Mouse (Mus musculus): ENCODE data around the gene Pnpla2. TPM values are rescaled to one million over a fixed set of nuclear protein-coding genes. Genes with fewer than 3 reads are reported as not detected.
A peak's percentile ranks its signal among the peaks of the same experiment; 100 is the strongest.

Pnpla2 gene
- total and polyA plus RNA-seq, 2 experiments from 2014 or later, result 6.5 to 22.2 TPM

- ATAC-seq (ENCODE audit: low FRiP score) (no peak), DNase-seq (ENCODE audit: low spot score) (no peak)
- H3K4me1 ChIP-seq (ENCODE audit: insufficient read depth, low read length), result peaks cover 11% of the 10 kb centered on the region
- no peak overlapping the region for H3K27ac ChIP-seq (ENCODE audit: low read depth, low read length)
- H3K36me3 ChIP-seq (ENCODE audit: insufficient read depth, low read length), result peaks cover 22% of the 10 kb centered on the region
- peak overlapping the region; percentile 93 for H3K4me2 ChIP-seq (ENCODE audit: low read depth, low read length, poor library complexity, severe bottlenecking)
- peaks cover 12% of the 10 kb centered on the region for H3K27me3 ChIP-seq (ENCODE audit: insufficient read depth, low read length)
- peak overlapping the region; percentile 74 for H3K4me3 ChIP-seq (ENCODE audit: low read depth, low read length)
- no peak for TF ChIP-seq CTCF (IDR thresholded peaks at IDR 0.05)
- no peaks in the 10 kb centered on the region for H3K9me3 ChIP-seq (ENCODE audit: low read length)
- H3K9ac ChIP-seq (replicated peaks; ENCODE audit: low read length, poor library complexity, severe bottlenecking), result peak overlapping the region; percentile 87
- 12% methylated on average over 5 of the region's 5 CpGs for WGBS
These were observed 19.2 kb downstream of the Pnpla2 start for GRCm38 (mm10) chr7:141474160-141474559.

DNA sequence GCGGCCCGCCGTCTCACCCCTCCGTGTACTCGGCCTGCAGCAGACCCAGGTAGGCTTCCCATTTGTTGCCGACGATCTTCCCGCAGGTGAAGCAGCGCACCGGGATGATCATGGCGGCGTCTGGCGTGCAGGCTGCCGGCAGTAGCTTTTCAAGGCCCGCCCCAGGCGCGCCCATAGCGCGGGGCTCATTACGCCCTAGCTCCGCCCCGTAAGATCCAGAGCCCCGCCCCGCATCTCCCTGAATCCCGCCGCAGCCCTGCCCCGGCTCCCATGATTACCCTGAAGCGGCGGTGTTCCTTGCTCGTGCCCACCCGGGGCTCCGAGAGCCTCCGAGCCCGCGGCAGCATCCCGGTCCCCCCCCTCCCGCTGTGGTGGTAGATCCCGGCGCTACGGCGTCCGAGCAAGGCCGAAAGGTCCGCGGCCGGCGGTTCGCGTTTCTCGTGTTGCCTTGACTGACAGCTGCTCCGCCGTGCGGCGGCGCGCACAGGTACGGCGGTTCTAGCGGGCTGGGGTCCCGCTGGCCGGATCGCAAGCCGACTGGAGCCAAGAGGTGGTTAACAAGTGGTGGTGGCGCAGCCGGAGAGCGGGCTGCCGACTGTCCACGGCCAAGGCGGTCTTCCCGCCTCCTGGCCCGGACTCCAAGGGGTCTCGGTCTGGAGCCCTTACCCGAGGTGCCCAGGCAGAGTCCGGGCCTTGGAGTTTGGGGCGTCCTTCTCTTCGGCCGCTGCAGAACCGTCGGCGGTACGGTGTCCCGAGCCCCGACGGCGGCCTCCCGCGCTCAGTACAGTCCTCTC lies 20.2 kb downstream of the Pnpla2 start, which contains the start of the genes Polr2l and Tspan4:
Polr2l (minus strand) TSS at position 122 of the 794 bp plus-strand sequence.
Tspan4 (plus strand) TSS at position 230 of the 794 bp plus-strand sequence.
- Histone ChIP-seq H3K27ac (ENCODE audit: low read depth, low read length) (peak within 1 kb of the TSS; percentile 82), H3K4me3 (ENCODE audit: low read depth, low read length) (peak within 1 kb of the TSS; percentile 74), H3K4me2 (ENCODE audit: low read depth, low read length, poor library complexity, severe bottlenecking) (peak within 1 kb of the TSS; percentile 93), H3K4me1 (ENCODE audit: insufficient read depth, low read length) (peaks cover 6% of the 10 kb centered on the region), H3K9me3 (ENCODE audit: low read length) (no peaks in the 10 kb centered on the region), H3K27me3 (ENCODE audit: insufficient read depth, low read length) (peaks cover 12% of the 10 kb centered on the region), H3K9ac (replicated peaks; ENCODE audit: low read length, poor library complexity, severe bottlenecking) (peak within 1 kb of the TSS; percentile 87), H3K36me3 (ENCODE audit: insufficient read depth, low read length) (peaks cover 19% of the 10 kb centered on the region)
- WGBS, result under 1% methylated on average over 87 of the region's 87 CpGs
- DNase-seq (ENCODE audit: low spot score) (peak; percentile 89), ATAC-seq (ENCODE audit: low FRiP score) (peak; percentile 85)
- TF ChIP-seq CTCF (IDR thresholded peaks at IDR 0.05), result peak; percentile 40

- peaks cover 13% of the 10 kb centered on the region for H3K36me3 ChIP-seq (ENCODE audit: insufficient read depth, low read length)
- no peak for TF ChIP-seq CTCF (IDR thresholded peaks at IDR 0.05)
- peak overlapping the region; percentile 87 for H3K9ac ChIP-seq (replicated peaks; ENCODE audit: low read length, poor library complexity, severe bottlenecking)
- H3K4me3 ChIP-seq (ENCODE audit: low read depth, low read length), result peak overlapping the region; percentile 74
- no peaks in the 10 kb centered on the region for H3K9me3 ChIP-seq (ENCODE audit: low read length)
- no peak for DNase-seq (ENCODE audit: low spot score)
- 0 out of 2 replicates have a peak overlapping the region, but pooled peaks have one; percentile 9 for H3K27ac ChIP-seq (ENCODE audit: low read depth, low read length)
- peaks cover 10% of the 10 kb centered on the region for H3K4me1 ChIP-seq (ENCODE audit: insufficient read depth, low read length)
- WGBS, result 2% methylated on average over 12 of the region's 12 CpGs
- H3K4me2 ChIP-seq (ENCODE audit: low read depth, low read length, poor library complexity, severe bottlenecking), result peak overlapping the region; percentile 93
- no peak for ATAC-seq (ENCODE audit: low FRiP score)
- peaks cover 12% of the 10 kb centered on the region for H3K27me3 ChIP-seq (ENCODE audit: insufficient read depth, low read length)
These were observed 20.8 kb downstream of the Pnpla2 start for GRCm38 (mm10) chr7:141475805-141476158.

- ATAC-seq (ENCODE audit: low FRiP score), result 0 out of 2 replicates have a peak, but pooled peaks have one; percentile 11
- peak; percentile 27; the same call in 1 of the 2 replicates for TF ChIP-seq CTCF (IDR thresholded peaks at IDR 0.05)
- H3K36me3 ChIP-seq (ENCODE audit: insufficient read depth, low read length), result peaks cover 7% of the 10 kb centered on the region
- H3K27me3 ChIP-seq (ENCODE audit: insufficient read depth, low read length), result peaks cover 12% of the 10 kb centered on the region
- 3% methylated on average over 11 of the region's 17 CpGs for WGBS
- peaks cover 10% of the 10 kb centered on the region for H3K4me1 ChIP-seq (ENCODE audit: insufficient read depth, low read length)
- H3K4me3 ChIP-seq (ENCODE audit: low read depth, low read length), result peak overlapping the region; percentile 74; the same call in 1 of the 2 replicates
- 0 out of 2 replicates have a peak overlapping the region, but pooled peaks have one; percentile 9 for H3K27ac ChIP-seq (ENCODE audit: low read depth, low read length)
- H3K9ac ChIP-seq (replicated peaks; ENCODE audit: low read length, poor library complexity, severe bottlenecking), result no peak overlapping the region
- peak overlapping the region; percentile 93 for H3K4me2 ChIP-seq (ENCODE audit: low read depth, low read length, poor library complexity, severe bottlenecking)
- no peak for DNase-seq (ENCODE audit: low spot score)
- no peaks in the 10 kb centered on the region for H3K9me3 ChIP-seq (ENCODE audit: low read length)
These were observed 21.4 kb downstream of the Pnpla2 start for GRCm38 (mm10) chr7:141476226-141476980.

- no peak for ATAC-seq (ENCODE audit: low FRiP score)
- Histone ChIP-seq H3K36me3 (ENCODE audit: insufficient read depth, low read length) (peaks cover 5% of the 10 kb centered on the region), H3K4me3 (ENCODE audit: low read depth, low read length) (no peak overlapping the region), H3K4me1 (ENCODE audit: insufficient read depth, low read length) (peaks cover 10% of the 10 kb centered on the region), H3K9ac (replicated peaks; ENCODE audit: low read length, poor library complexity, severe bottlenecking) (no peak overlapping the region), H3K27me3 (ENCODE audit: insufficient read depth, low read length) (peaks cover 12% of the 10 kb centered on the region), H3K4me2 (ENCODE audit: low read depth, low read length, poor library complexity, severe bottlenecking) (peak overlapping the region; percentile 93; the same call in 1 of the 2 replicates), H3K9me3 (ENCODE audit: low read length) (no peaks in the 10 kb centered on the region), H3K27ac (ENCODE audit: low read depth, low read length) (no peak overlapping the region)
- peak; percentile 19 for TF ChIP-seq CTCF (IDR thresholded peaks at IDR 0.05)
- 18% methylated on average over 7 of the region's 7 CpGs for WGBS
- DNase-seq (ENCODE audit: low spot score), result no peak
These were observed 22.0 kb downstream of the Pnpla2 start for GRCm38 (mm10) chr7:141476981-141477370.

All from midbrain, postnatal 0 days (tissue).